ENCODE assay signal across 10 mouse cellular contexts in genomic region chr1:89992256-89992655, GRCm38 (mm10). TPM values are rescaled to one million over a fixed set of nuclear protein-coding genes. Genes with fewer than 3 reads are reported as not detected.
A peak's percentile ranks its signal among the peaks of the same experiment; 100 is the strongest.
DNase-seq lines count a peak whose midpoint lies in the region; ATAC-seq lines count a peak whose summit lies in the region.
"Had no signal": no experiment of that assay in that cellular context is flagged by ENCODE, and none has a peak within 500 bp of the region (broad histone marks: within the 10 kb centered on the region; RNA-seq: fewer than 3 reads in every experiment).

No protein-coding gene starts in this region.

- peak overlapping the region; percentile 38 for H3K4me3 ChIP-seq in heart, embryonic 15.5 days
- H3K4me3 ChIP-seq in hindbrain, embryonic 13.5 days: peak overlapping the region; percentile 24
- peak overlapping the region; percentile 17 for H3K4me3 ChIP-seq in midbrain, embryonic 15.5 days

- intact Hi-C loops in left cerebral cortex, postnatal 14 days (cut with DNase I): no loop called here

- no peak for DNase-seq in heart, adult 9 months (ENCODE audit: low spot score in 2 of 2)
- DNase-seq in embryo, embryonic 11 days: peak; percentile 47
- no peak for DNase-seq in left cerebral cortex, postnatal 14 days (ENCODE audit: low spot score in 2 of 2)
- DNase-seq in spleen, postnatal 10 days (ENCODE audit: low spot score in 2 of 2): no peak
- no peak for DNase-seq in urinary bladder, postnatal 4 days (ENCODE audit: low spot score in 2 of 2)

- H3K4me1 ChIP-seq in heart, embryonic 15.5 days (replicated peaks): peaks cover 19% of the 10 kb centered on the region
- peaks cover 12% of the 10 kb centered on the region for H3K4me1 ChIP-seq in hindbrain, embryonic 13.5 days (replicated peaks)
- peaks cover 10% of the 10 kb centered on the region; the same call in 1 of the 2 replicates for H3K4me1 ChIP-seq in midbrain, embryonic 15.5 days

- no peaks in the 10 kb centered on the region for H3K9me3 ChIP-seq in heart, embryonic 15.5 days (replicated peaks)
- no peaks in the 10 kb centered on the region for H3K9me3 ChIP-seq in hindbrain, embryonic 13.5 days
- no peaks in the 10 kb centered on the region for H3K9me3 ChIP-seq in midbrain, embryonic 15.5 days

- H3K9ac ChIP-seq in heart, embryonic 15.5 days: 0 out of 2 replicates have a peak overlapping the region, but pooled peaks have one; percentile 37
- H3K9ac ChIP-seq in hindbrain, embryonic 13.5 days: peak overlapping the region; percentile 53
- H3K9ac ChIP-seq in midbrain, embryonic 15.5 days: no peak overlapping the region

- H3K36me3 ChIP-seq in heart, embryonic 15.5 days: no peaks in the 10 kb centered on the region
- H3K36me3 ChIP-seq in hindbrain, embryonic 13.5 days: no peaks in the 10 kb centered on the region
- H3K36me3 ChIP-seq in midbrain, embryonic 15.5 days (replicated peaks): no peaks in the 10 kb centered on the region

- peaks cover 42% of the 10 kb centered on the region for H3K27me3 ChIP-seq in heart, embryonic 15.5 days
- peaks cover 57% of the 10 kb centered on the region for H3K27me3 ChIP-seq in hindbrain, embryonic 13.5 days
- H3K27me3 ChIP-seq in midbrain, embryonic 15.5 days (replicated peaks): peaks cover 28% of the 10 kb centered on the region

- WGBS in heart, embryonic 15.5 days: 1% methylated on average over 25 of the region's 25 CpGs
- WGBS in hindbrain, embryonic 13.5 days: under 1% methylated on average over 25 of the region's 25 CpGs
- 1% methylated on average over 25 of the region's 25 CpGs for WGBS in midbrain, embryonic 15.5 days

- peak overlapping the region; percentile 60 for H3K4me2 ChIP-seq in heart, embryonic 15.5 days
- H3K4me2 ChIP-seq in hindbrain, embryonic 13.5 days: peak overlapping the region; percentile 47
- peak overlapping the region; percentile 40 for H3K4me2 ChIP-seq in midbrain, embryonic 15.5 days

- ATAC-seq in heart, embryonic 15.5 days (replicated peaks; ENCODE audit: insufficient number of reproducible peaks, insufficient read depth, low FRiP score, low read depth): no peak; the same call in 1 of the 2 replicates
- no peak for ATAC-seq in hindbrain, embryonic 13.5 days (ENCODE audit: low FRiP score)
- ATAC-seq in midbrain, embryonic 15.5 days (replicated peaks): no peak
- ATAC-seq: CD4-positive, CD25-positive, alpha-beta regulatory T cell, adult 4 months had no signal

- H3K27ac ChIP-seq in heart, embryonic 15.5 days: no peak overlapping the region
- H3K27ac ChIP-seq in hindbrain, embryonic 13.5 days: no peak overlapping the region
- no peak overlapping the region for H3K27ac ChIP-seq in midbrain, embryonic 15.5 days

RNA-seq across cellular contexts. Expression of gene Asb18, which starts 22.2 kb away (rescaled TPM):
- polyA plus RNA-seq in heart, embryonic 15.5 days (2015; fragmentation: Nextera tagmentation; extraction: Ambion mirVana): 0.92 and 1.1 TPM in 2 replicates
- polyA plus RNA-seq in hindbrain, embryonic 13.5 days (2015; fragmentation: Nextera tagmentation; extraction: Ambion mirVana): 0.60 and 0.79 TPM in 2 replicates
- 0.45 and 0.54 TPM in 2 replicates for polyA plus RNA-seq in midbrain, embryonic 15.5 days (2015; fragmentation: Nextera tagmentation; extraction: Ambion mirVana)
- total RNA-seq in left cerebral cortex, postnatal 14 days (2021): 1 to 10 TPM; 1.5 to 2.1 TPM
- polyA plus RNA-seq: CD4-positive, CD25-positive, alpha-beta regulatory T cell, adult 4 months; spleen, adult 2 months had no signal
